Mouse (Mus musculus): ENCODE measurements around the gene Ippk.

Ippk gene

GRCm38 (mm10) chr13:49420754-49421605 lies at the start of gene Ippk:
Gene Ippk, plus strand, starts transcription at chr13:49421249.
- peak; percentile 99 for DNase-seq

- DNase-seq = peak; percentile 93
Observed at GRCm38 (mm10) chr13:49371428-49371899, 49.6 kb upstream of the Ippk start.

DNA sequence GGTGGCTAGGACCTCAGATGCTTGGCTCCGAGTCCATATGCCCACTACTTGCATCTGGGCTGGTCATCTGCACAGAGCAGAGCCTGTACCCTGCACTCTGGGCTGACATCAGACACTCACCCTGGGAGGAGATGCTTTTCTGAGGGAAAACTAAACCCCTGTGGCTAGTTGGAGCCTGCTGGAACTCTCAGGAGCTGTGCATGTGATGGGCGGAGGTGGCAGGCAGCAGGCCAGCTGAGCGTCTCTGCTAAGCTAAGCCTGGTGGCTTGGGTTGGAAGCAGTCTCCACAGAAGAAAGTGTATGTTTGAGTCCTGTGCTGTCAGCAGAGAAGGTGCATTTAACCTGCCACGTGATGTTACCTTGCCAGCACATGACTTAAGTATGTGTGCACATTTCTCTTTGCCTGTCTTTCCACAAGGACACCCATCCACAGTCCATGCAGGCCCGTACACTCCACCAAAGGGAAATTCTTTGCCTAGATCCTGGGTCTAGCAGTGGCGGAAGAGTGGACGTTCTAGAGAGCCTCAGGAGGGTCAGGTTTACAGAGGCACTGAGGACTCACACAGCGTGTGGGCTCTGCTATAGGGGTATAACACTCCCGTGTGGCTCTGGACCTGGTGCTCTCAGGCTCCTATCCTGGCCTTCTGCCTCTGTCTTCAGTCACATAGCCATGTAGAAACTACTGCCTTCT lies 48.5 kb upstream of the Ippk start:
- DNase-seq = peak; percentile 40

- no peak for DNase-seq
Observed at GRCm38 (mm10) chr13:49374304-49374703, 46.7 kb upstream of the Ippk start.

GRCm38 (mm10) chr13:49374730-49375129 lies 46.3 kb upstream of the Ippk start:
- no peak for DNase-seq

GRCm38 (mm10) chr13:49377608-49378007 lies 43.4 kb upstream of the Ippk start:
- no peak for DNase-seq

GRCm38 (mm10) chr13:49379301-49379700 lies 41.7 kb upstream of the Ippk start:
- DNase-seq = no peak

GRCm38 (mm10) chr13:49381230-49381629 lies 39.8 kb upstream of the Ippk start:
- peak; percentile 92 for DNase-seq

DNA sequence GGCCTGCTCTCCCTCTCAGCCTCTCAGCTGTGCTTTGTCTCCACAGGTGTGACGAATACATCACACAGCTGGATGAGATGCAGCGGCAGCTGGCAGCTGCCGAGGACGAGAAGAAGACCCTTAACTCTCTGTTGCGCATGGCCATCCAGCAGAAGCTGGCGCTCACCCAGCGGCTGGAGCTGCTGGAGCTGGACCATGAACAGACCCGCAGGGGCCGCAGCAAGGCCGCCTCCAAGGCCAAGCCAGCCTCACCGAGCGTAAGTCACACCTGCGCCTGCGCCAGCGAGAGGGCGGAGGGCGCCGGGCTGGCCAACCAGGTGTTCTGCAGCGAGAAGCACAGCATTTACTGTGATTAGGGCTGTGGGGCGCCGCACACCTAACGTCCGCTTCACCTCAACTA lies 38.1 kb upstream of the Ippk start:
- DNase-seq = no peak

DNA sequence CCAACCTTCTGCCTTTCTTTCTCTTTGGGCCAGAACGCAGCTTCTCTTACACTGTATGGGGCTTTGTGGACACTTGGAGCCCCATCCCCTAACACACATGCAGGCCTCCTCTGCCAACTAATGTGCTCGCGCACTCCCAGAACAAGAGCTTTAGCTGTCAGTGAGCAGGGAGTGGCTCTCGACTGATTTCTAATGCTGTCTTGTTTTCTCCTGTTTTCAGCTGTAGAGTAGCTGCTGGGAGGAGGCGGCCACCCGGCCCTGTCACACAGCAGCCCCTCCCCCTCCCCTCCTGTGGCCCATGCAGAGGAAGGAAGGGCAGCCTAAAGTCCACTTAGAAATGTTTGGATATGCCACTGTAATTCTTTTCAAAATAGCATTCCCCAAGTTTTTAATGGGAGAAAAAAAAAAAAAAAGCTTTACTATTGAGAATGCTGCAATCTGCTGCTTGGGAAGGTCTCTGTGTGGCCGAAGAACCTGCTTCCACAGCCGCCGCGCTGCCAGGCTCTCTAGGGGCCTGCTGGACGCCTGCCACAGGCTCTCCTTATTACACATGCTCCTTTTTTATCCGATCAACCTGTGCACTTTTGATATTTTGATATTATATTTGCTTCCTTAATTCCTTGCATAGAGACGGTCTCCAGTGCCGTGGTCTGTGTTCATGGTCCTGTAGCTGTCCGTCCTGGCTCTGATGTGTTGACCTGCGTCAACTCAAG lies 36.1 kb upstream of the Ippk start:
- DNase-seq = no peak

GRCm38 (mm10) chr13:49391374-49391773 lies 29.7 kb upstream of the Ippk start:
- peak; percentile 49 for DNase-seq

GRCm38 (mm10) chr13:49393579-49393978 lies 27.5 kb upstream of the Ippk start:
- no peak for DNase-seq

DNA sequence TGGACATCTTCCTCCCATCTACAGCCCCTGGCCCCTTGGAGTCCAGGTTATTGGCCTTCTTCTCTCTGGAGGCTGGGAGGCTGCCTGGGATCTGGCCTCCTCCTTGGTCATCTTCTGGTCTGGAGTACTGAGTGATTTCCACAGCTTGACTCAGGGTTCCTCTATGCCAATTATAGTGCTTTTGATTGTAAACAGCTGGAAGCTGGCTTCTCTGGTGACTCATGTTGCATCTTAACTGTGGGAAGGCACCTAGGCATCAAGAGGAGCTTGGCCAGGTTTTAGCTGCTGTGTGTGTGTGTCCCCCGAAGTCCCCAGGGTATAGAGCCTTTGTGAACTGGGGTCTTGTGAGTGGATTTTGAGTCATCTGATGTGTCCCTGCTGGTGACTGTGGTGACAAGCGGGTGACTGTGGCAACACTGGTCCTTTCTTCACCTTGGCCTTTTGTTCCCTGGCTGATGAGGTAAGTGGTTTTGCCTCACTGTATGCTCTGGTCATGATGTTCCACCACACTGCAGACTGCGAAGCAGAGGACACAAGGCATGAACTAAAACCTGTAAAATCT lies 26.1 kb upstream of the Ippk start:
- no peak for DNase-seq

DNA sequence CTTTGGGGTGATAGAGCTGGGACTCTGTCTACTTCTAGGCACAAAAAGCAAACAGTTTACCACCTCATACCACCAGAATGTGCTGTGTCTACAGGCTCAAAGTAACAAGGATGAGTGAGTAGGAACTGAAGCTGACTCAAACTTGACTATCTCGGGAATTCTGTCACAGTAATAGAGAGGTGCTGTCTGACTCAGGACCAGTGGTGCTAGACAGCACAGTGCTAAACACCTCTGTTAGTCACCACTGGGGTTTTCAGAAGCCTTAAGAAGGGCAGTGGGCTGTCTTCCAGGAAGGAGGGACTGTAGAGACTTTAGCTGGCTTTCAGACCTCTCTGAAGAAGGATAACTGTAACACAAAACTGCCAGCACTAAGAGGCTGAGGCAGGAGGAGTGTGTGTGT lies 24.3 kb upstream of the Ippk start:
- no peak for DNase-seq

DNA sequence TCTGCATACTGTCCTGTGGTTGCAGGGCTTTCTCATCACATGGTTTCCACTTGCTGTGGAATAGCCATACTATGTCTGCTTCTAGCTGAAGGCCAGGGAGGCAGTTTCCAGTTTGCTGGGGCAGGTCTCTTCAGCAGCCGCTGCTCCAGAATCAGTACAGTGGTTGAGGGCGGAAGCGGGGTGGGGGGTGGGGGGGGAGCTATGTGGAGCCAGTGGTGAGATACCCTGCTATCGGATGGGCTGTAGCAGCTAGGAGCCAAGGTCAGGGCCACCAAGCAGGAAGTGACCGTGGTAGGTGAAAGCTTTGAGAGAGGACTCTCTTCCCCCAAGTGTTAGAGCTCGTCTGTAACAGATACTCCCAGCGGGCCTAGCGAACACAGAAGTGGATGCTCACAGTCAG lies 22.9 kb upstream of the Ippk start:
- DNase-seq = no peak

GRCm38 (mm10) chr13:49400139-49400538 lies 20.9 kb upstream of the Ippk start:
- peak; percentile 73 for DNase-seq

DNA sequence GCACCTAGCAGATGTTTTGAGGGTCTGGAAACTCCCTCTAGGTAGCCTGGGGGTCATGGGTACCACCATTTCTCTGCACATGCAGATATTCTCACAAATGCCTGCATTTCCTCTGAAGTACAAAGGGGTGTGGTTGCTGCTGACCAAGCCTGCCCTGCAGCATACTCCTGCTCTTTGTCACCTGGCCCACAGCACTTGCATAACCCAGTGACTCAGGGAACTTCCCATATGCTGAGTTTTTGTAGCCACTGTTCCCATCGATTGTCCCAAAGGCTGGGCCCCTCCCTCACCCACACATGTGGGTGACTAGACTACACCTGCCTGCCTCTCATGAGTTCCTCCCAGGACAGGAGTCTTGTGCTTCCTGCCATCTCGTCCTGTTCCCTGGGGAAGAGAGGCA lies 18.4 kb upstream of the Ippk start:
- peak; percentile 61 for DNase-seq

DNA sequence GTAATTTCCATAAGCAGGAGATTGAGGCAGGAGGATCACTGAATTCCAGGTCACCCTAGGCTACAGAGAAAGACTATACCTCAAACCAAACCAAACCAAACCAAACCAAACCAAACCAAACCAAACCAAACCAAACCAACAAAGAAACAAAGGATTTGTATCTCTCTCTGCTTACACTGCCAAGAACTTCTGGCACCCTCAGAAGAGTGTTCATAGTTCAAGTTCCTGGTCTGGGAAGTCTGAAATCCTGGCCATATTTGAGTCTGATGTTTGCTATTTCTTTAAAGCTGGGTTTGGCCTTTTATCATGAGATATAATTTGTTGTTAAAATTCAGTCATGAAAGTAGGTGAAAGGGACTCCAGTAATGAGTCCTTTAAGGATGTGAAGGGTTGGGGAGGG lies 13.3 kb upstream of the Ippk start:
- no peak for DNase-seq

DNA sequence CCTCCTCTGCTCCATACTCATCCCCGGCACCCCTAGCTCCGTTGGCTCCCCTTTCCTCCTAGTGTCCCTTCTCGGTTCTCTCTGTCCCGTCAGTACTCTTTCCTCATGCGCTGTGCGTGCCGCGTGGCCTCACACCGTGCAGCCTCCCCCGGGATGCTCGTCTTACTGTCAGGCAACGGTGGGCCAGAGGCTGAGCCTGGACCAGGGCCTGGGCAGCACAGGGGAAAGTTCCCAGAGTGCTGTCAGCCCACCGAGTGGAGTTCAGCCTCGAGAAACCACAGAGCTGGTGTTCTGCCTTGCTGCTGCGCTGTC lies 513 bp downstream of the Ippk start:
- no peak for DNase-seq

GRCm38 (mm10) chr13:49421959-49422358 lies 910 bp downstream of the Ippk start:
- no peak for DNase-seq

DNA sequence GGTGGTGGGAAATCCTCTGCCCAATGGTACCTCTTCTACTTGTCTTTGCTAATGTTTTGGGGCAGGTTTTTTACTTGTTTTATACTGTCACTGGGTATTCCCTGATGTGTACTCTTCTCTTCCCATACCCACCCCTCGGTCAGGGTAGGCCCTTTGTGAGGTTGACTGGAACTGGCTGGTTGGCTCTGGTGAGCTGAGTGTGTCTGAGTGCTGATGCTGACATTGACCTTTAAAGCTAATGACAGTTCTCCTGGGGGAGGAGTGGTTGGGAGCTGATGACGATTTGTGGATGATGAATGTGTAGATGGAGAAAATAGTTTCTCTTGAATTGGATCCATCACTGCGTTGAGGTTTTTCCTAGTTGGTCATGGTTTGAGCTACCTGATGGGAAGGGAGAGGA lies 5.7 kb downstream of the Ippk start:
- DNase-seq = no peak

DNA sequence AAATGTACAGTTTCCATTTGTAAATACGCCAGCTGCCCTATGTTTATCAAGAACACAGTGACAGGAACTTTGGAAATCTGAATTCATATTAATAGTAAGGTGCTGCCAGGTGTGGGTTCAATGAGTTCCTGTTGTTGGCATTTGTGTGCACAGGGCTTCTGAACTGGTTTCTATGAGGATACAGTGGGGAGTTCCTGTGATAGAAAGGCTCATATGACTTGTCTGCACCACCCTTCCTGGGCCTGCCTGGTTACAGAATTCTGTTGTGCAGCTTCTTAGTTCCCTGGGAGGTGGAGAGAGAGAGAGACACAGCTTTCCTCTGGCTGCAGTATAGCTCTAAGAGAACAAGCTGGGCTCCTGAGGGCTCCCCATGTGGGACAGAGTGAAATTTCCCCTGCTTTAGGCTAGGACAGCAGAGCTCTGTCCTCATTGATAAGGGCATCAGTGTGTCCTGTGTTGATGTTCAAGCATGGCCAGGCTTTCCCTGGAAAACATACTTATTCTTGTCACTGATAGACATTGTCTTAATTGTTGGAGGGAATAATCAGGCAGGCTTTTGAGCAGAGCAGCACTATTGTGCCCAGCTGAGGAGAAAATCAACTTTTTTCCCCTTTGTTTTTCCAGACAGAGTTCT lies 7.1 kb downstream of the Ippk start:
- DNase-seq = peak; percentile 38

- DNase-seq = peak; percentile 42
Observed at GRCm38 (mm10) chr13:49430529-49430928, 9.5 kb downstream of the Ippk start.
